Comparison of ENCODE assay signal across 8 mouse cellular contexts in genomic region chr12:91641133-91641532, GRCm38 (mm10). TPM values are rescaled to one million over a fixed set of nuclear protein-coding genes. Genes with fewer than 3 reads are reported as not detected.
DNase-seq lines count a peak whose midpoint lies in the region; ATAC-seq and TF ChIP-seq lines count a peak whose summit lies in the region.

No protein-coding gene starts in this region.

- no peak for DNase-seq in kidney, postnatal 25 days
- DNase-seq in forebrain, embryonic 10.5 days (ENCODE audit: extremely low spot score, low spot score), result no peak
- DNase-seq in hindbrain, postnatal 0 days (ENCODE audit: low spot score), result no peak
- no peak for DNase-seq in urinary bladder, postnatal 36 days (ENCODE audit: low spot score in 2 of 2)
- DNase-seq in thymus, postnatal 4 days, result no peak
- DNase-seq in layer of hippocampus, adult 8-10 months (ENCODE audit: low spot score in 2 of 2), result no peak

- H3K4me1 ChIP-seq in kidney, embryonic 15.5 days, result peaks cover 20% of the 10 kb centered on the region
- H3K4me1 ChIP-seq in forebrain, embryonic 10.5 days, result peaks cover 29% of the 10 kb centered on the region
- H3K4me1 ChIP-seq in hindbrain, postnatal 0 days (ENCODE audit: insufficient read depth, low read length), result peaks cover 8% of the 10 kb centered on the region
- H3K4me1 ChIP-seq in midbrain, embryonic 16.5 days (ENCODE audit: control insufficient read depth, insufficient read depth, low read length), result peaks cover 17% of the 10 kb centered on the region

- no peak overlapping the region for H3K27ac ChIP-seq in kidney, embryonic 15.5 days
- H3K27ac ChIP-seq in forebrain, embryonic 10.5 days, result peak overlapping the region; percentile 77
- peak overlapping the region; percentile 32; the same call in 1 of the 2 replicates for H3K27ac ChIP-seq in hindbrain, postnatal 0 days
- H3K27ac ChIP-seq in midbrain, embryonic 16.5 days (ENCODE audit: low read length), result no peak overlapping the region

- no peak for ATAC-seq in kidney, embryonic 15.5 days (replicated peaks; ENCODE audit: low FRiP score)
- peak; percentile 30; the same call in 1 of the 2 replicates for ATAC-seq in hindbrain, postnatal 0 days
- peak; percentile 44; the same call in 1 of the 2 replicates for ATAC-seq in midbrain, embryonic 16.5 days

- H3K36me3 ChIP-seq in kidney, embryonic 15.5 days, result no peaks in the 10 kb centered on the region
- H3K36me3 ChIP-seq in forebrain, embryonic 10.5 days (replicated peaks), result peaks cover 29% of the 10 kb centered on the region
- no peaks in the 10 kb centered on the region for H3K36me3 ChIP-seq in hindbrain, postnatal 0 days (ENCODE audit: insufficient read depth, low read length)
- H3K36me3 ChIP-seq in midbrain, embryonic 16.5 days (ENCODE audit: control insufficient read depth, insufficient read depth, low read length), result no peaks in the 10 kb centered on the region

- WGBS in kidney, embryonic 15.5 days, result 64% methylated on average over 6 of the region's 7 CpGs
- 47% methylated on average over 7 of the region's 7 CpGs for WGBS in forebrain, embryonic 10.5 days
- 40% methylated on average over 7 of the region's 7 CpGs for WGBS in hindbrain, postnatal 0 days
- WGBS in midbrain, embryonic 16.5 days, result 8% methylated on average over 7 of the region's 7 CpGs

- no peak for TF ChIP-seq CTCF in hindbrain, postnatal 0 days (IDR thresholded peaks at IDR 0.05; ENCODE audit: low read depth)

- H3K27me3 ChIP-seq in kidney, embryonic 15.5 days, result no peaks in the 10 kb centered on the region
- H3K27me3 ChIP-seq in forebrain, embryonic 10.5 days (ENCODE audit: poor library complexity, severe bottlenecking), result no peaks in the 10 kb centered on the region
- H3K27me3 ChIP-seq in hindbrain, postnatal 0 days (ENCODE audit: insufficient read depth, low read length), result no peaks in the 10 kb centered on the region
- H3K27me3 ChIP-seq in midbrain, embryonic 16.5 days (ENCODE audit: control insufficient read depth, insufficient read depth, low read depth, low read length), result no peaks in the 10 kb centered on the region

- no peaks in the 10 kb centered on the region for H3K9me3 ChIP-seq in kidney, embryonic 15.5 days (replicated peaks)
- no peaks in the 10 kb centered on the region for H3K9me3 ChIP-seq in forebrain, embryonic 10.5 days
- H3K9me3 ChIP-seq in hindbrain, postnatal 0 days (ENCODE audit: low read length), result no peaks in the 10 kb centered on the region
- H3K9me3 ChIP-seq in midbrain, embryonic 16.5 days (replicated peaks; ENCODE audit: control insufficient read depth, low read length, poor library complexity, severe bottlenecking), result no peaks in the 10 kb centered on the region

- peak overlapping the region; percentile 23; the same call in 1 of the 2 replicates for H3K4me3 ChIP-seq in kidney, embryonic 15.5 days (replicated peaks)
- H3K4me3 ChIP-seq in forebrain, embryonic 10.5 days, result peak overlapping the region; percentile 40; the same call in 1 of the 2 replicates
- H3K4me3 ChIP-seq in hindbrain, postnatal 0 days (ENCODE audit: low read length), result 0 out of 2 replicates have a peak overlapping the region, but pooled peaks have one; percentile 10
- no peak overlapping the region; the same call in 1 of the 2 replicates for H3K4me3 ChIP-seq in midbrain, embryonic 16.5 days (ENCODE audit: low read depth, low read length)

- no peak overlapping the region for H3K9ac ChIP-seq in kidney, embryonic 15.5 days
- no peak overlapping the region for H3K9ac ChIP-seq in hindbrain, postnatal 0 days (replicated peaks; ENCODE audit: low read length)
- H3K9ac ChIP-seq in midbrain, embryonic 16.5 days (ENCODE audit: low read depth, low read length), result peak overlapping the region; percentile 52

- peak overlapping the region; percentile 54 for H3K4me2 ChIP-seq in kidney, embryonic 15.5 days
- H3K4me2 ChIP-seq in hindbrain, postnatal 0 days (ENCODE audit: low read depth, low read length), result peak overlapping the region; percentile 49
- peak overlapping the region; percentile 56 for H3K4me2 ChIP-seq in midbrain, embryonic 16.5 days (ENCODE audit: low read length)

RNA-seq across cellular contexts. Expression of gene Gtf2a1, which starts 50.8 kb away (rescaled TPM):
- polyA plus RNA-seq in kidney, embryonic 15.5 days (2015; fragmentation: Nextera tagmentation; extraction: Ambion mirVana), result 46.6 and 50.0 TPM in 2 replicates
- polyA plus RNA-seq in forebrain, embryonic 10.5 days (2016; fragmentation: Nextera tagmentation; extraction: Ambion mirVana), result 67.1 and 68.5 TPM in 2 replicates
- 25.0 and 25.6 TPM in 2 replicates for total RNA-seq in hindbrain, postnatal 0 days (2014; rRNA removed)
- polyA plus RNA-seq in hindbrain, postnatal 0 days (2015; fragmentation: Nextera tagmentation; extraction: Ambion mirVana), result 35.2 and 35.9 TPM in 2 replicates
- polyA plus RNA-seq in midbrain, embryonic 16.5 days (2015; fragmentation: Nextera tagmentation; extraction: Ambion mirVana), result 68.0 and 72.2 TPM in 2 replicates
- total RNA-seq in layer of hippocampus, adult 8-10 months (2022), result 10 to 100 TPM; 51.2 to 64.0 (median 55.6) TPM

Comparison
In these comparisons a context has a peak if more than half of its experiments do, and no peak if none do; other contexts are left out.
1. H3K27ac ChIP-seq: peak in forebrain, embryonic 10.5 days (single experiment) and hindbrain, postnatal 0 days (single experiment); none in kidney, embryonic 15.5 days (single experiment) and midbrain, embryonic 16.5 days (single experiment).
2. Peak in every context shown above with its lines, with median percentiles within 50 percentile points of each other: H3K4me2 ChIP-seq.